Mouse (Mus musculus): ENCODE results near the gene Slc4a4. TPM values are rescaled to one million over a fixed set of nuclear protein-coding genes. Genes with fewer than 3 reads are reported as not detected.

Gene Slc4a4
- total RNA-seq, 2 experiments from 2014 or later: 24.6 to 33.0 TPM

DNA sequence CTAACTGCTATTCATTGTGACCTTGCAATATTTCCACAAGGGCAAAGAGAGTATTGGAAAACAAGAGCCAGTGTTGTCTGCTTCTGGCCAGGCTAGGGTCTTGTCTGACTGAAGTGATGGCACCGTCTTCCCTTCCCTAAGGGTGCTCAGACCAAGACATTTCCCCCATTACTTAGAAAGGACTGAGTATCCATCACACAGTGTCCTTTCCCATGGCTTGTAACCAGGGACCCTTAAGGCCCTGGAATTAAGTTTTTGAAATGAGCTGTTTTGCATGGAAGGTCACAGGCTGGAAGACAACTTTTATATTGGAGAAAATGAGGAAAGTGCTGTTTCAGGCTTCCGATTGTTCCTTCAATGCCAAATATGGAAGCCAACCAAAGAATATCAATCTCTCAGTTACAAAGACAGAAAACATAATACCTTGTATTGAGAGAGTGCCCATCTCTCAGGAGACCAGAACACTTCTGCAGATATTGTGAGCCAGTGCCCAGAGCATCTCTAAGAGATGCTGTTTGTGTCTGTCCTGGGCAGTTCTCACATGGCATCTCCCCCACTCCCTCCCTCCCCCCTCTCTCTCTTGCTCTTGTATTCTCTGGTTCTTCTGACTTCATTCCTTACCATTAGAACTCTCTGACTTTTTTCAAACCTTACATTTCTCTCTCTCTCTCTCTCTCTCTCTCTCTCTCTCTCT lies 284.6 kb downstream of the Slc4a4 start:
- no peak for DNase-seq

DNA sequence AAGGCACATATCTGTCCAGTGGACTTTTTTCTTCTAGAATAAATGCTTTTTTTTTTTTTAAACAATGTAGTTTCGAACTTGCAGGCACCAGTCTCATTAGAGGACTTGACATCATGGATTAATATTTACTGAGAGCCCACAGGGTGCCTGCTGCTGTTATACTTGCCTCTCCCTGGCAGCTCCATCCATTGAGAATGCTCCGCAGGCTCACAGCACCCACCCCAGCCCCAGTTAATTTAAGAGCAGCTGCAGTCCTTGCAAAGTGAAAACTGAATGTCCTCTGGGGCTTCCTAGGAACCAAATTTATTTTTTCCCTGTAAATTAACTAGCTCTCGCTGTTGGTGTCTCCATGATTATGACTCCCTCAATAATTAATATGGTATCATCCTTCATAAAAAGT lies 303.4 kb downstream of the Slc4a4 start:
- DNase-seq: no peak

DNA sequence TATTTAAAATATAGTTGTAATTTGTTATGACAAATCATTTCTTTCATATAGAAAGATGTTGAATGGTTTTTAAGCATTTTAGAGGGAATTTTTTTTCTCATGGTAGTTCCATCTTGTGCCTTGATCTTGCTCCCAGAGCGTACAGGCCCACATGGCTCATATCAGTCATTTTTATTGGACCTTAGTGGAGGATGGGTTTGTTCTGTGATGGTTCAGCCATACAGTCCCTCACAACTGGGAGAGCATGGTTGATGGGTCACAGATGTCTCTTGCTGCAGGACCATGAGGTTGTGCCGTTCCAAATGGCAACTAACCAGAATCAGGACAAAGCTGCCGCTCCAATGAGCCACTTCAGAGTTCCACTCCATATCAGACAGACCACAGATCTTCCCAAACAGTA lies 308.0 kb downstream of the Slc4a4 start:
- DNase-seq: no peak

- no peak for DNase-seq
Observed at GRCm38 (mm10) chr5:89198501-89198900, 311.9 kb downstream of the Slc4a4 start.

GRCm38 (mm10) chr5:89209973-89210703 lies 323.5 kb downstream of the Slc4a4 start:
- no peak for DNase-seq

DNA sequence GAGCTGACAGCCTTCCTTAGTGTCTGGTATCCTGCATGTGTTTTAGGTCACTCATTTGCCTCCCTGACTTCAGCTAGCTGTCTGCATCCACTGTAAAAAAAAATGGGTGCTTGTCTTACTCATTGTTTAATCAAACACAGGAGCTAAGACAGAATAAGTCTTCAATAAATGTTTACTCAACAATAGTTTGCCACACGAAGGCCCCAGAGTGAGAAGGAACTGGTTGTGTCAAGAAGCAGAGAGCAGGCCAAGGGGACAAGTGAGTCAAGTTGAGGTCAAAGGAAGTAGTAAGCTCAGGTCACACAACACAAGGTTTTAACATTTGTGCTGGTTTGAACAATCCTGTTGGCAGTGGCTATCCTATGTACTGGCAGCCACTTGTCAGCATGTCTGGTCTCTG lies 324.4 kb downstream of the Slc4a4 start:
- no peak for DNase-seq

DNA sequence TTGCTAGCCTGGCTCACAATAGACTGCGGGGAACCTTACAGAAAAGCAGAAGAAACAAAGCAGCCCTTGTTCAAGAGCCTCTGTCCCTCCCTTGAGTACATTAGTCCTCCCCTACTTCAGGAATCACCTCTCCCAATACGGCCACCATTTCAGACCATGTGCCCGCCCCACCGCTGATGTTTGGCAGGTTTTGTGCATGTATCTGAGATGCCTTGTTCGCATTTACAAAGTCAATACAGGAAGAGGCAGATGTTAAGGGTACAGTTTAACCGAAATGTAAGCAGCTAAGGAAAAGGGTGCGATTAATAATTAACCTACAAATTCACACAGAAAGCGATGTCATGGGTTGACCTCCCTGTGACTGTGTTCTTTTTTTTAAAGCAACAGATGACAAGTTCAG lies 331.6 kb downstream of the Slc4a4 start:
- DNase-seq: no peak

GRCm38 (mm10) chr5:89218709-89219108 lies 332.1 kb downstream of the Slc4a4 start:
- DNase-seq: no peak

DNA sequence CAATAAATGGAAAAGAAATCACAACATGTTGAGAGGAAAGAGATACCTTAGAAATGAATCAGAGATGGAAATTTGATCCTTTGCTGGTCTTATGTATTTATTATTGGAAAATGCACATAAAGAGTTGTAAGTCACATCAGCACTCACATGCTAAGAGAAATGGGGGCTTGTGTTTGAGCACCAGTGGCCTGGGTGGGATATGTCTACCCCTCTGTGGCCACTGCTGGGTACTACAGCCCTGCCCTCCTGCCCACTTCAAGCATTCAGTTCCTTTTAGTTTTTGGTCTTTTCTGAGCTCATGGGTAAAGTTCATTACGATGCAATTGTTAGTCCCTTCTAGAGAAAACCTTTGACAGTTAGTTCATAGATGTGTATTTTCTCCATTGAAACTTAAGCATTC lies 335.0 kb downstream of the Slc4a4 start:
- DNase-seq: peak in 1 of 2 experiments; percentile 12

- DNase-seq: no peak
Observed at GRCm38 (mm10) chr5:89223061-89223740, 336.6 kb downstream of the Slc4a4 start.

- DNase-seq: no peak
Observed at GRCm38 (mm10) chr5:89223744-89224368, 337.2 kb downstream of the Slc4a4 start.

DNA sequence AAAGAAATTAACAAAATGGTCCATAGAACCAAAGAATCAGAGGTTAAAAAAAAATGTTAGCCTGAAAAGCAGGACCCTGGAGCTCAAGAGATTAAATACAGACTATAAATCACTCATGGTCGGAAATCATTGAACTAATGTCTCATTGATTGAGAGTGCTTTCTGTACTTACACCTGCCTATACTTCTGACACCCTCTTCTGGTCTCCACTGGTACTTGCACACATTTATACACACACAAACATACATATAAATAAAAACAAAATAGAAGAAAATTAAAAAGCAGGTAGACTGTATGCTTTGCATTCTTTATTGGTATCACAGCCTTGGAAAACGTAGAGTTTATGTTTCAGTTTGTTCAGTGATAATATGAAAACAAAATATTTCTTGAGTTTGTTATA lies 341.3 kb downstream of the Slc4a4 start:
- no peak for DNase-seq

DNA sequence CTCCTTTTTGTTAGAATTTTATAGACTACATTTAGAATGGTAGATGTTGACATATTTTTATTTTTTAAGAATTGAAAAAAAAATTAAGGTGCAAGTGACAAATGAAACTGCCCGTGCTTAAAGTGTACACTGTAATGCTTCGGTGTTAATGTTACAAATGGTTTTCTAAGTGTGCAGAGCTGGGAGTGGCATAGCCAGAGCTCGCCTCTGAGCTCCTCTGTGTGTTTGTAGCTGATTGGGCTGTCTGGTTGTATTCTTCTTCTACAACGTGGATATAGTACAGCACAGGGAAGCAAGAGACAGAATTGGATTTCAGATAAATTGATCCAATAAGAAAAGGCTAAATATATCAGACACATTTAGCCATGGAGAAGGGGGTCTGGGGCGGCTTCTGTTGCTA lies 343.0 kb downstream of the Slc4a4 start:
- no peak for DNase-seq

- DNase-seq: no peak
Observed at GRCm38 (mm10) chr5:89232313-89232712, 345.7 kb downstream of the Slc4a4 start.

DNA sequence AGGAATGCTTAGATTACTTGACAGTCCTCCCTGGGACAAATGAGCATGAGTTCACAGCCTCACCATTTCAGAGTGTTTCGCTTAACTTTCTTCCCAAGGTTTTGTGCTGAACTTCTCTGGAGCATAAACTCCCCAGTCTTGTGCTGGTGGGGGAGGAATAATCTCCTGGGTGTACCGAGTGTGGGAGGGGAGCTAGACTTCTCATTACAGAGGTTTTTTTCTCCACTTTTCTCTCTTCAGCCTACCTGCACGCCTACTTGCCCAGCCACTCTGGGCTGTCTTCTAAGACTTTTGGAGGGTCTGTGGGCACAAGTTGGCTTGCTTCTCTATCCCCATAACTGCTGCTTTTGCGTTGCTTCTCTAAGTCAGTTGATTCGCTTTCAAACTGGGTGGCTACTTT lies 365.2 kb downstream of the Slc4a4 start:
- no peak for DNase-seq

- DNase-seq: peak in 1 of 2 experiments; percentile 4
Observed at GRCm38 (mm10) chr5:89259804-89260492, 373.3 kb downstream of the Slc4a4 start.

DNA sequence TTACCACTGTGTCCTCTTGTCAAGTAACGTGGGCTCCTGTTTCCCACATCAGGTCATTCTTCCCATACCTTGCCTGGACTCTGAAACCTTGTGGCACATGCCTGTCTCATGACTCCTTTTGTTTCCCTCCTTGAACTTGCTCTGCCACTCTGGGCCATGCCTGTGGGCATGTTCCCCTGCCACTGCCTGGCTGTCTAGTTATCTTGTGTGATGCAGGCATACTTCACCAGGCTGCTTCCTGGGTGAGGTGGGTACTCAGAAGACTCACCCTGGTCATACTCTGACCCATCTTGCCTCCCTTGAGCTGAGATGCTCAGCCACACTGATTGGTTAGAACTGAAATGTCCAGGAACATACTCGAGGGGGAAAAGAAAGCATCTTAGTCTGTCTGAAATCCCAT lies 390.4 kb downstream of the Slc4a4 start:
- DNase-seq: no peak

DNA sequence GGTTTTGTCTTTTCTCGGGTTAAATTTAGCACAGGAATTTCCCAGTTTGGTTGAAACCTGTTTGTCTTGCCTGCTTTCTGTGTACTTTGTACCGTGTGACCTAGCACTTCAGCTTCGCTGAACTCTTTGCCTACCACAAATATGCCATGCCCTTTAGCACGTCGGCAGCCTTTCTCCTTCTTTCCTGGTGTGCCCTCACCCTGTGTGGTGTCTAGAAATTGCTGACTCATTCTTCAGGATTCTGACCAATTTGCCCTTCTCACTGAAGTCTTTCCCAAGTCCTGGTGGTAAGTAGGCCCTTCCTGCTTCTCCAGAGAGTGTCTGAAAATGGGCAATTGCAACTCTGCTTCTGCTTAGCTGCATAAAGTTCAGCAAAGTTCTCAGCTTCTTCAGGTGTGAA lies 391.0 kb downstream of the Slc4a4 start:
- DNase-seq: no peak

GRCm38 (mm10) chr5:89278309-89278708 lies 391.7 kb downstream of the Slc4a4 start:
- DNase-seq: no peak

DNA sequence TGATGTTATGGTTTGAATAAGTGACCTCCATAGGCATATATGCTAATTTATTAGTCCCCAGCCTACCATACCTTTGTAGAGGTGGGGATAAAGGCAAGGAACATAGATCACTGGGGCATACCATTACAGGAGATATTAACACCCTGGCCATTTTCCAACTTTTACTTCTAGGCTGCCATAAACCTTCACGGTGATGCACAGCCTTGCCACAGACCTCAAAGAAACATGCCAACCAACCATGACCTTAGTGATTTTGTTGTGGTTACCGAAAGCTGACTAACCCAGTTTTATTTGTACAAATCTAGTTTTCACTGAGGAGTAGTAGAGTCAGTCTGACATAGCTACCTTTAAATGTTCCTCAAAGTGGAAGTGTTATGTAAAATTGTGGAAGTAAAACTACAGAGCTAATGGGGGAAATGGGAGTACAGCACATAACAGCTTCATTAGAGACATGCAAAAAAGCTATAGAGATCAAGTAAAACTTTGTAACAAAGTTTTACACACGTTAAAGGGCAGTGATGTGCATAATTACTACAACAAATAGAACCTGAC lies 393.8 kb downstream of the Slc4a4 start:
- no peak for DNase-seq
